Comparison of ENCODE assay signal across 8 mouse cellular contexts in genomic region chr10:41476171-41477017, GRCm38 (mm10). TPM values are rescaled to one million over a fixed set of nuclear protein-coding genes. Genes with fewer than 3 reads are reported as not detected.
DNase-seq lines count a peak whose midpoint lies in the region; ATAC-seq and TF ChIP-seq lines count a peak whose summit lies in the region.

Mical1 (plus strand) TSS chr10:41476314.

- peak; percentile 30 to 35 for DNase-seq in frontal cortex, postnatal 14 days (ENCODE audit: low spot score in 2 of 2)
- peak; percentile 34 for DNase-seq in left cerebral cortex, adult 11 months (ENCODE audit: low spot score)
- DNase-seq in lung, postnatal 36 days = peak; percentile 81
- DNase-seq in retina, postnatal 1 day = peak; percentile 78
- DNase-seq in urinary bladder, postnatal 25 days (ENCODE audit: low spot score) = peak; percentile 42

- TF ChIP-seq CTCF in E14TG2a.4 (conservative IDR thresholded peaks at IDR 0.05; ENCODE audit: low read length) = no peak
- TF ChIP-seq CTCF in bone marrow, adult 2 months (IDR thresholded peaks at IDR 0.05; ENCODE audit: control insufficient read depth, insufficient read depth, low read length) = no peak

- peak within 1 kb of the TSS; percentile 77 for H3K9ac ChIP-seq in hindbrain, embryonic 12.5 days

- peak within 1 kb of the TSS; percentile 94 for H3K27ac ChIP-seq in bone marrow, adult 2 months (ENCODE audit: control insufficient read depth, insufficient read depth, low read depth, low read length, poor library complexity)
- peak within 1 kb of the TSS; percentile 85 for H3K27ac ChIP-seq in hindbrain, embryonic 12.5 days

- ATAC-seq in hindbrain, embryonic 12.5 days (ENCODE audit: low FRiP score) = peak; percentile 75

- H3K36me3 ChIP-seq in E14TG2a.4 (ENCODE audit: insufficient read depth, low read length) = peaks cover 31% of the 10 kb centered on the region
- peaks cover 11% of the 10 kb centered on the region for H3K36me3 ChIP-seq in hindbrain, embryonic 12.5 days

- H3K4me2 ChIP-seq in hindbrain, embryonic 12.5 days (replicated peaks) = peak within 1 kb of the TSS; percentile 88

- TF ChIP-seq POLR2A in bone marrow, adult 2 months (IDR thresholded peaks at IDR 0.05; ENCODE audit: borderline replicate concordance, control insufficient read depth, low read depth, low read length) = peak; percentile 64

- 1% methylated on average over 35 of the region's 35 CpGs for WGBS in bone marrow, adult 2 months
- WGBS in hindbrain, embryonic 12.5 days = under 1% methylated on average over 35 of the region's 35 CpGs

- H3K27me3 ChIP-seq in E14TG2a.4 (ENCODE audit: insufficient read depth, low read length) = no peaks in the 10 kb centered on the region
- H3K27me3 ChIP-seq in hindbrain, embryonic 12.5 days = no peaks in the 10 kb centered on the region

- H3K4me1 ChIP-seq in E14TG2a.4 (replicated peaks; ENCODE audit: low read depth, low read length) = peaks cover 93% of the 10 kb centered on the region
- peaks cover 2% of the 10 kb centered on the region; the same call in 1 of the 2 replicates for H3K4me1 ChIP-seq in bone marrow, adult 2 months (ENCODE audit: control insufficient read depth, insufficient read depth, low read length)
- H3K4me1 ChIP-seq in hindbrain, embryonic 12.5 days = peaks cover 22% of the 10 kb centered on the region

- peak within 1 kb of the TSS; percentile 87 for H3K4me3 ChIP-seq in E14TG2a.4 (replicated peaks; ENCODE audit: low read length)
- peak within 1 kb of the TSS; percentile 82 for H3K4me3 ChIP-seq in bone marrow, adult 2 months (replicated peaks; ENCODE audit: control insufficient read depth, low read depth, low read length)
- peak within 1 kb of the TSS; percentile 62 for H3K4me3 ChIP-seq in hindbrain, embryonic 12.5 days

- H3K9me3 ChIP-seq in E14TG2a.4 (ENCODE audit: low read length) = no peaks in the 10 kb centered on the region
- no peaks in the 10 kb centered on the region for H3K9me3 ChIP-seq in hindbrain, embryonic 12.5 days (replicated peaks)

RNA-seq across cellular contexts. Expression of gene Mical1, which starts in this region (rescaled TPM):
- polyA plus RNA-seq in bone marrow, adult 2 months (2011; ENCODE audit: insufficient read depth, insufficient read length, low replicate concordance, missing spikeins) = 50.0 and 123 TPM in 2 replicates
- 42.6 and 46.8 TPM in 2 replicates for polyA plus RNA-seq in hindbrain, embryonic 12.5 days (2016; fragmentation: Nextera tagmentation; extraction: Ambion mirVana)

Comparison
In these comparisons a context has a peak if more than half of its experiments do, and no peak if none do; other contexts are left out.
1. Peak in every context shown above with its lines: DNase-seq, ATAC-seq, H3K4me3 ChIP-seq and H3K27ac ChIP-seq.